Mouse (Mus musculus) hindbrain, postnatal 0 days (tissue): Measurements from ENCODE around the gene Garem2. TPM values are rescaled to one million over a fixed set of nuclear protein-coding genes. Genes with fewer than 3 reads are reported as not detected.

Experiments
- ATAC-seq: fragments of 200-750 bp; cut with Nextera tagmentation; 2 replicates; pipeline ENCODE4 v1.8.0; 2017; ENCODE audit warnings: mild to moderate bottlenecking, moderate TSS enrichment, moderate library complexity
- DNase-seq: peaks from one replicate; pipeline ENCODE4 v3.0.0-alpha.2; 2015; ENCODE audit warnings: low spot score
- H3K27ac ChIP-seq: fragments of 300-500 bp; sonication (generic); 2 replicates; pipeline ENCODE4 v1.5.1; 2014; ENCODE audit warnings: mild to moderate bottlenecking
- H3K27me3 ChIP-seq: fragments of 300-500 bp; sonication (generic); 2 replicates; pipeline ENCODE4 v1.6.1; 2014; ENCODE audit warnings: low read length, mixed read lengths; ENCODE audit not compliant: insufficient read depth
- H3K36me3 ChIP-seq: fragments of 300-500 bp; sonication (generic); 2 replicates; pipeline ENCODE4 v1.6.1; 2014; ENCODE audit warnings: low read length, mixed read lengths; ENCODE audit not compliant: insufficient read depth
- H3K4me1 ChIP-seq: fragments of 300-500 bp; sonication (generic); 2 replicates; pipeline ENCODE4 v1.6.1; 2014; ENCODE audit warnings: antibody characterized with exemption, low read length, mixed read lengths; ENCODE audit not compliant: insufficient read depth
- H3K4me2 ChIP-seq: fragments of 300-500 bp; sonication (generic); 2 replicates; pipeline ENCODE4 v1.6.1; 2014; ENCODE audit warnings: low read depth, mild to moderate bottlenecking, low read length, moderate library complexity, mixed read lengths
- H3K4me3 ChIP-seq: fragments of 300-500 bp; sonication (generic); 2 replicates; pipeline ENCODE4 v1.5.1; 2014; ENCODE audit warnings: low read length
- H3K9ac ChIP-seq: fragments of 300-500 bp; sonication (generic); replicated peaks from 2 replicates; pipeline ENCODE4 v1.6.1; 2014; ENCODE audit warnings: mild to moderate bottlenecking, low read length, moderate library complexity, mixed read lengths
- H3K9me3 ChIP-seq: fragments of 300-500 bp; sonication (generic); 2 replicates; pipeline ENCODE4 v1.6.1; 2016; ENCODE audit warnings: low read length, mixed read lengths
- CTCF ChIP-seq: IDR thresholded peaks from 2 replicates; pipeline ENCODE4 v1.5.1; 2016; ENCODE audit warnings: antibody characterized with exemption, control low read depth, low read depth
- WGBS: fragments of 180-500 bp; shearing (Covaris S2); extraction: QIAGEN DNeasy Blood & Tissue Kit; methylation state at CpG from one replicate; pipeline ENCODE4 v1.1.7; 2014; 5-methylcytosine and 5-hydroxymethylcytosine counted together
- polyA plus RNA-seq: library from polyadenylated mRNA; unstranded; fragments of >200 nt; fragmentation: Nextera tagmentation; extraction: Ambion mirVana; gene quantifications from 2 replicates; pipeline ENCODE4 v1.2.1, GENCODE M21; 2015
- total RNA-seq: library from RNA; depleted of rRNA; stranded (reverse); fragments of >200 nt; gene quantifications from 2 replicates; pipeline ENCODE4 v1.2.3, GENCODE M21; 2014

The Garem2 gene
- total and polyA plus RNA-seq, 2 experiments from 2014 or later: 9.7 to 26.7 TPM

DNA sequence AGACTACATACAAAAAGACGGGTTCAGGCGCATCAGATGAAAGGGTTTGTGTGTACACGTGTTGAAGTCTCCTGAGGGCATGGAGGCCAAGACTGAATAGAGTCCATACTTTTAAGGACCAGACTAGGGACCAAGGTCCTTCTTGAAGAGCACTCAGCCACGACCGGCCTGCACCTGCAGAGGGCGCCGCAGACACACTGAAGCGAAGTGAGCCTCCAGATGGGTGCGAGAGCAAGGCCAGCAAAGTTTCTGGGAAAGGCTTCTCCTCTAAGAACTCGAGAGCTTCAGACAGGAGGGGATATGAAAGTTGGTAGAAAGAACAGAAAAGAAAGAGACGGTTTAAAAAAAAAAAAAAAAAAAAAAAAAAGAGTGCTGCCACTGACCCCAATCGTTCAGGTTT is 622 bp upstream of the Garem2 start:
- DNase-seq: peak; percentile 82
- Histone ChIP-seq H3K9ac (no peak overlapping the region), H3K27ac (peak overlapping the region; percentile 73; the same call in 1 of the 2 replicates), H3K4me2 (peak overlapping the region; percentile 83), H3K27me3 (no peaks in the 10 kb centered on the region; the same call in 1 of the 2 replicates), H3K4me1 (peaks cover 10% of the 10 kb centered on the region), H3K9me3 (no peaks in the 10 kb centered on the region), H3K4me3 (peak overlapping the region; percentile 54), H3K36me3 (no peaks in the 10 kb centered on the region)
- 0 out of 2 replicates have a peak, but pooled peaks have one; percentile 13 for ATAC-seq
- WGBS: 1% methylated on average over 12 of the region's 12 CpGs
- TF ChIP-seq CTCF: peak; percentile 80

DNA sequence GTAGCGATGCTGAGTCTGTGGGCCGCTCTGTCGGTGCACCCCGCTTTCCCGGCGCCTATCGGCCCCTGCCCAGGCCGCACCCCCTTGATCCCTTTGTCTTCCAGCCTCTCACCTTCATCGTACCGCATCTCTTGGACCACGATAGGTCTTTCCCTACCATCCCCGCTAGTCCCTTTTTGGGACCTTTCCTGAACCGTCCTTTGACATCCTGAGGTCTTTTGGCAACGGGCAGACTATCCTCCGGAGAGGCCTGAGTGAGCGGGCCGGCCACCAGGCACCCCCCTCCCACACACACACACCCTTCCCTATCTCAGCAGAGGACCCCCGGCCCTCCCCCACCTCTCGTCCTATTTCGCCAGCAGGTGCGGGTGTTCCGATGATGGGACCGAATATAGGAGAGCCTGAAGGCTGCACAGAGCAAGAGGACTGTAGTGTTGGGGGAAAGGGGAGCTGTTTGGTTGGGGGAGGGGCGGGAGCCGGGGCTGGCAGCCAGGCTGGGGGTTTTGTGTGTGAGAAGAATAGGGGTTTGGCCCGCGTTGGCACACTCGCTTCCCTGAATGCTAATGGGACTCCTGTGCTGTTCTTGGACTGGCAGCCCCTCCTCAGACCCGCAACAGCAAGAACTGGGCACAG is 823 bp downstream of the Garem2 start, which contains the start of gene 3110082J24Rik:
Gene 3110082J24Rik (minus strand): TSS at position 419 of the 633 bp plus-strand sequence.
- H3K27ac ChIP-seq: peak within 1 kb of the TSS; percentile 73
- H3K9ac ChIP-seq: peak within 1 kb of the TSS; percentile 58
- ATAC-seq (peak; percentile 62), DNase-seq (peak; percentile 78)
- H3K4me3 ChIP-seq: peak within 1 kb of the TSS; percentile 54
- H3K9me3 ChIP-seq: no peaks in the 10 kb centered on the region
- no peak for TF ChIP-seq CTCF
- H3K4me2 ChIP-seq: peak within 1 kb of the TSS; percentile 83
- no peaks in the 10 kb centered on the region; the same call in 1 of the 2 replicates for H3K27me3 ChIP-seq
- no peaks in the 10 kb centered on the region for H3K36me3 ChIP-seq
- WGBS: 3% methylated on average over 29 of the region's 29 CpGs
- H3K4me1 ChIP-seq: peaks cover 19% of the 10 kb centered on the region

DNA sequence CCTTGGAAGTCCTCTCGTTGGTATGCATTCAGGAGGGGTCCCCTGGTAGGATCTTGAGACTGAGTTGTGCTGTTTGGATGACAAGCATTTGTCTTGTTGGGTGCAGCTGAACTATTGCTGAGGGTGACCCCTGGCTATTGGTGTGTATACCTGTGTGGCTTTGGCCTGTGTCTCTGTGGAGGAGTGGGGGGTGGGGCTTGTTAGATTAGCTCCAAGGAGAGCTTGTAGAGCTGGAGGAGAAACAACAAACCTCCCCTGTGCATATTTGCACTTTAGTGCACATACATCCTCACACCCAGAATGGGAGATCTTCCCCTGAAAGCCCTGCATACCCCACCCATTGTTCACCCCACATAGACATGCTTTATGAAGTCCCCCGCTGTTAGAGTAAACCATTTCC is 1.8 kb downstream of the Garem2 start:
- peaks cover 27% of the 10 kb centered on the region for H3K4me1 ChIP-seq
- no peak for ATAC-seq
- 0 out of 2 replicates have a peak overlapping the region, but pooled peaks have one; percentile 58 for H3K9ac ChIP-seq

DNA sequence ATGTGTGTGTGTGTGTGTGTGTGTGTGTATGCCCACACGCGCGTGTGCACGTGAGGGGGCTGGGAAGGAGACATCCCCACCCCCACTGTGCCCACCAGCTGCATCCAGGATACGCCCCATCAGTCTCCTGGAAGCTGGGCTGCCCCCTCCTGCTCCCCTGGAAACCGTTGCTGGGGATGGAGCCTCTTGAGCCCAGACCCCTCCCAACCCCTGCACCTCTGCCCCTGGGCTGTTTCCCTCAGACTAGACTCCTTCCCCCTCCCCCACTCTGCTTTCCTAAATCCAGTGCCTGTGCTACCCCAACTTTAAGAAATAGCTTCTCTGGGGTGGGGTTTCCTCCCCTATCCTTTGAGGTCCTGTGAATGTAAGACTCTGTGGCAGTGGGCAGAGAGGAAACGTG is 2.2 kb downstream of the Garem2 start:
- Histone ChIP-seq H3K4me1 (peaks cover 27% of the 10 kb centered on the region), H3K27ac (peak overlapping the region; percentile 73), H3K4me2 (peak overlapping the region; percentile 83), H3K27me3 (no peaks in the 10 kb centered on the region; the same call in 1 of the 2 replicates), H3K9ac (no peak overlapping the region), H3K4me3 (0 out of 2 replicates have a peak overlapping the region, but pooled peaks have one; percentile 54), H3K36me3 (no peaks in the 10 kb centered on the region), H3K9me3 (no peaks in the 10 kb centered on the region)
- WGBS: 6% methylated on average over 7 of the region's 7 CpGs
- DNase-seq (peak; percentile 73), ATAC-seq (peak; percentile 21; the same call in 1 of the 2 replicates)
- no peak for TF ChIP-seq CTCF

More for the DNA sequence above, 1.8 kb downstream of the Garem2 start:
- Histone ChIP-seq H3K27ac (peak overlapping the region; percentile 73), H3K4me2 (peak overlapping the region; percentile 83), H3K4me3 (peak overlapping the region; percentile 54), H3K36me3 (no peaks in the 10 kb centered on the region), H3K9me3 (no peaks in the 10 kb centered on the region), H3K27me3 (no peaks in the 10 kb centered on the region; the same call in 1 of the 2 replicates)
- TF ChIP-seq CTCF: no peak
- 25% methylated on average over 2 of the region's 2 CpGs for WGBS
- no peak for DNase-seq

DNA sequence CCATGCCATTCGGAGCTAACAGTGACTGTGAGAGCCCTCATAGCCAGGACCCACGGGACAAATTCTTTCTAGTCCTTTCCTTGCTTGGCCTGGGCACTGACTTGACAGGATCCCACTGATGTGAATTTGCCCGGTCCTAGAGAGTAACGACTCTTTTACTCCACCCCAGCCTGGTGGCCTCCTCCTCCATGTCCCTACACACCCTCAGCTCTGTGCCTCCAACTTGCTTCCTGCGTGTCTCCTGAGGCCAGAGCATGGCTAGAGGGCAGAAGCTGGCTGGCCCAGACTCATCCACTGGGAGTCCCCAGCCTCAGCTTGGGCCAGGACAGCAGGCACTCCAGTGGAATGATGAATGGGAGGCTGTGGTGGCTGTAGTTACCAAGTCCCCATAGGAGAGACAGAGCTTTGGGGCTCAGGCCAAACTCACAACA is 2.7 kb downstream of the Garem2 start:
- DNase-seq (peak; percentile 74), ATAC-seq (peak; percentile 60)
- Histone ChIP-seq H3K4me2 (peak overlapping the region; percentile 83), H3K4me1 (peaks cover 27% of the 10 kb centered on the region), H3K9ac (no peak overlapping the region), H3K9me3 (no peaks in the 10 kb centered on the region), H3K4me3 (no peak overlapping the region), H3K27ac (peak overlapping the region; percentile 69), H3K27me3 (no peaks in the 10 kb centered on the region; the same call in 1 of the 2 replicates), H3K36me3 (no peaks in the 10 kb centered on the region)
- TF ChIP-seq CTCF: no peak
- 7% methylated on average over 5 of the region's 5 CpGs for WGBS

DNA sequence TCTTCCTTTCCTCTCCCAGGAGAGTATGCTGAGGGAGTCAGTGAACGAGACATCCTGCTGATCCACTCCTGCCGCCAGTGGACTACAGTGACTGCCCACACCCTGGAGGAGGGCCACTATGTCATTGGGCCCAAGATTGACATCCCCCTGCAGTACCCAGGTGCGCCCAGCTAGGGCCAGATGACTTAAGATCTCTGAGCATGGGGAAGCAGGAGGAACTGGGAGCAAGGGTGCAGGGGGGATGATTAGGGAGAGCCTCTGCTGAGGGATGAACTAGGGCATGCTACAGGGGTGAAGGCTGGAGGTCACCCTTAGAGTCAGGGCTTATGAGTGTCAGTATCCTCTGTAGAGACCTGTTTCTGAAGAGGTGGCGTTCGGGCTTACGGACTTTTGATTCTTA is 3.3 kb downstream of the Garem2 start:
- WGBS: 55% methylated on average over 6 of the region's 6 CpGs
- no peaks in the 10 kb centered on the region; the same call in 1 of the 2 replicates for H3K27me3 ChIP-seq
- DNase-seq (no peak), ATAC-seq (no peak)
- no peaks in the 10 kb centered on the region for H3K9me3 ChIP-seq
- H3K4me2 ChIP-seq: peak overlapping the region; percentile 83
- H3K36me3 ChIP-seq: no peaks in the 10 kb centered on the region
- peak overlapping the region; percentile 69 for H3K27ac ChIP-seq
- H3K4me1 ChIP-seq: peaks cover 27% of the 10 kb centered on the region
- no peak overlapping the region for H3K9ac ChIP-seq
- TF ChIP-seq CTCF: no peak
- no peak overlapping the region for H3K4me3 ChIP-seq

DNA sequence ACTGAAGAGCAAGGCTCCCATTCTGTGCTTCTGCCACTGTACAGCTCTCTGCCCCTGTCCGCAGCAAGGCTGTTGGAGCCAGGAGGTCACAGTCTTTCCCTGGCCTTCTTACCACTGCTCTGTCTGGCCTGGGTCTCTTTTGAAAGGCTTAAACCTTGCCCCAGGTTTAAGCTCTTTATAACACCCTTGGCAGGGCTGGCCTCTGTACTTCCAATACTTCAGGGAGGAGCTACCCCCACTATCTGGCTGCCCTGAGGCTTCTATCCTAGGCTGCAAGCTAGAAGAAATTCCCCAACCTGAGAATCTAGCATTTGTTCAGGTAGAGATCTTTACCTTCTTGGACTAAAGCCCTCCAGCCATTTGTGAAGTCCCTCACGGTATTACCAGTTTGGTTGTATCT is 4.9 kb downstream of the Garem2 start:
- H3K27me3 ChIP-seq: no peaks in the 10 kb centered on the region; the same call in 1 of the 2 replicates
- ATAC-seq (no peak), DNase-seq (no peak)
- H3K4me3 ChIP-seq: no peak overlapping the region
- H3K9ac ChIP-seq: no peak overlapping the region
- no peak overlapping the region; the same call in 1 of the 2 replicates for H3K4me2 ChIP-seq
- 36% methylated on average over 2 of the region's 2 CpGs for WGBS
- H3K36me3 ChIP-seq: no peaks in the 10 kb centered on the region
- H3K27ac ChIP-seq: peak overlapping the region; percentile 32; the same call in 1 of the 2 replicates
- no peaks in the 10 kb centered on the region for H3K9me3 ChIP-seq
- peaks cover 31% of the 10 kb centered on the region for H3K4me1 ChIP-seq
- TF ChIP-seq CTCF: no peak
